Mouse (Mus musculus) splenic B cell, adult 2 months (primary cell): Measurements from ENCODE around the gene Gm5108.

Experiments
- DNase-seq: peaks from one replicate; pipeline ENCODE4 v3.0.0-alpha.2; 2011; ENCODE audit warnings: low read depth, low spot score
- H3K27me3 ChIP-seq: 2 replicates; pipeline ENCODE4 v1.6.1; 2012; ENCODE audit warnings: mild to moderate bottlenecking, low read length, moderate library complexity, mixed read lengths; ENCODE audit not compliant: control insufficient read depth, poor library complexity, insufficient read depth, severe bottlenecking
- H3K36me3 ChIP-seq: 2 replicates; pipeline ENCODE4 v1.6.1; 2012; ENCODE audit warnings: mild to moderate bottlenecking, low read length, moderate library complexity, mixed read lengths; ENCODE audit not compliant: control insufficient read depth, poor library complexity, insufficient read depth, severe bottlenecking

Gm5108 gene

GRCm38 (mm10) chr5:67941369-67941768, at the start of gene Gm5108:
TSS of gene Gm5108 (plus strand) at chr5:67941669.
- Histone ChIP-seq H3K36me3 (no peaks in the 10 kb centered on the region), H3K27me3 (no peaks in the 10 kb centered on the region)
- DNase-seq: no peak

GRCm38 (mm10) chr5:67898921-67899320, 42.5 kb upstream of the Gm5108 start:
- DNase-seq: no peak
- H3K27me3 ChIP-seq: no peaks in the 10 kb centered on the region
- no peaks in the 10 kb centered on the region for H3K36me3 ChIP-seq

GRCm38 (mm10) chr5:67904555-67904954, 36.9 kb upstream of the Gm5108 start:
- DNase-seq: no peak
- H3K27me3 ChIP-seq: no peaks in the 10 kb centered on the region
- H3K36me3 ChIP-seq: no peaks in the 10 kb centered on the region

- DNase-seq: no peak
- Histone ChIP-seq H3K27me3 (no peaks in the 10 kb centered on the region), H3K36me3 (no peaks in the 10 kb centered on the region)
Measured at GRCm38 (mm10) chr5:67930584-67930983, 10.9 kb upstream of the Gm5108 start.

DNA sequence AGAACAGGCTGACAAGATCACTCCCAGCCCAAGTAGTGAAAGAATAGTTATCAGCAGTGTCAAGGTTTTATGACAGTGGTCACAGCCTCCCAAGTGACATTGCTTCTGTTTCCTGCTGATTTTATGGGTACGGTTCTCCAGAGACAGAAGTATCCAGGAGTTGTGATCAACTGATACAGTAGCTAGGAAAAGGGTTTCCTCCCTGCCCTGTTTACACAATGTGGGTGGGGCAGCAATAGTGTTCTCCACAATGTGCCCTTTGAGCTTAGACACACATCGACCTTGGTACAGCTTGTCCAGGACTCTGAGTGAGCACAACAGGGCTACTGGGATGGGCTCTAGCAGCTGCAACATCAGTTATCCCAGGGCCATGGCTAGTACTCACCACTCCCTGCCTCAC, 9.8 kb upstream of the Gm5108 start:
- Histone ChIP-seq H3K27me3 (no peaks in the 10 kb centered on the region), H3K36me3 (no peaks in the 10 kb centered on the region)
- DNase-seq: no peak

- H3K36me3 ChIP-seq: no peaks in the 10 kb centered on the region
- no peaks in the 10 kb centered on the region for H3K27me3 ChIP-seq
- no peak for DNase-seq
Measured at GRCm38 (mm10) chr5:67943199-67943598, 1.7 kb downstream of the Gm5108 start.

DNA sequence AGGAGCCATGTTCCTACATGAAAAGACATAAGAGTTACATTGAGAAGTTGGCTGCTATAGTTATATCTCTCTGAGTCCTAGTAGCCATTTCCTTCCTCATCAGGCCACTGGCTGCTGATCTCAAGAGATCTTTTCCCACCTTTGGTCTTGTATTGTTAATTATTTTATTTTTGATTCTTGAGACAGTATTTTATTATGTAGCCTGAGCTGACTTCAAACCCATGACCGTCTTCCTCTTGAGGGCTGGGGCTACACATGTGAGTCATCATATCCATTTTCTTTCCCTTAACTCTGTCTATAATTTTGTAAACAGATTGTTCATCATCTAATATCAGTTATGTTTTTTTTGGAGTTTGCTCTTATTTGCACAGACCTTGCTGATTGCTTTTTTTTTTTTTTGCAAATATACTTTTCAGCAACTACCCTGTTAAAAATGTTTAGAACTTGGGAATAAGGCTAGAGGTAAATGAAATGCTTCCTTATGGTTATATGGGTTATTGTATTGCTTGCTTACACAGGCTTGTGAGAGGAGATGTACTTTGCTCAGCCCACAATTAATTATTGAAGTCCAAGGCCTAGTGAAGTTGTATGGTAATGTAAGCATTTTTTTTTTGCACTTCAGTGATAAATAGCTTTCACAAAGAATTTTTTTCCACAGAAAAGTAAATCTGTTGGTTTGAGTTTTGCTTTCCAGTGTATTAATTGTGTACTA, 2.8 kb downstream of the Gm5108 start:
- no peaks in the 10 kb centered on the region for H3K27me3 ChIP-seq
- H3K36me3 ChIP-seq: no peaks in the 10 kb centered on the region
- DNase-seq: no peak

GRCm38 (mm10) chr5:67946321-67946720, 4.9 kb downstream of the Gm5108 start, which contains the start of gene Gm21905:
TSS of gene Gm21905 (minus strand) at chr5:67946421.
- Histone ChIP-seq H3K36me3 (no peaks in the 10 kb centered on the region), H3K27me3 (no peaks in the 10 kb centered on the region)
- no peak for DNase-seq

DNA sequence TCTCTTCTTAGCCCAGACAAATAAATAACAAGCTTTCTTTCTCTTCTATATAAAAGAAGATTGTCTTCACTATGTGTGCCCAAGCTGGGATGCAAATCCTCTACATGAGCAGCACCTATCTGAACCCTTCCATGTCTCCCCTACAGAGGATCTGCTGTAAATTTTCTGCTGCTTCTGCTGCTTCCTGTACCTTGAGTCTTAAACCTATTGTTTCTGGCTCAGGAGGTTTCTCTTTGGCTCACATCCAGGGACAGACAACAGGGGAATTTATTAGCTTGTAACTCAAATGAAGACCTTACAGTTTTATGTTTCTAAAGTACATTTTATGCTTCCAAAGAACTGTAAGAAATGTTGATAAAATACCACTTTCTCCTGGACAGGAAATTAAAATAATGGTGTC, 5.5 kb downstream of the Gm5108 start:
- no peak for DNase-seq
- no peaks in the 10 kb centered on the region for H3K36me3 ChIP-seq
- H3K27me3 ChIP-seq: no peaks in the 10 kb centered on the region

DNA sequence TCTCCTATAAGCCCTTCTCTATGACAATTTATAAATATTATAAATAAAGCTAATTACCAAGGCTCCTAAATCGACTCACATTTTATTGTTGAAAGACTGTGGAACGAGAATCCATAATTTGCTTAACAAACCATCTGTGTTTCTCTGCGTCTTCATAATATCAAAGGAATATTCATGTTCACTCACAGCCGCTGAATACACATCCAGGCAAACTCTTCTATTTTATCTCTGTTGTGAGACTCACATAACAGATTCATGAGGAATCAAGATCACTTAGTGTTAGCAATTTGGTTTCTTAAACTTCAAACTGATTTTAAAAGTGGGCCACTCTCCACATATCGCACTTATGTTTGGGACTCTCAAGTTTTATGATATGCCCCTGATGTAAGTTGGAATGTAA, 6.6 kb downstream of the Gm5108 start:
- no peak for DNase-seq
- H3K36me3 ChIP-seq: no peaks in the 10 kb centered on the region
- no peaks in the 10 kb centered on the region for H3K27me3 ChIP-seq

- Histone ChIP-seq H3K36me3 (no peaks in the 10 kb centered on the region), H3K27me3 (no peaks in the 10 kb centered on the region)
- DNase-seq: no peak
Measured at GRCm38 (mm10) chr5:67954097-67954496, 12.6 kb downstream of the Gm5108 start.

- Histone ChIP-seq H3K27me3 (no peaks in the 10 kb centered on the region), H3K36me3 (no peaks in the 10 kb centered on the region)
- no peak for DNase-seq
Measured at GRCm38 (mm10) chr5:67955486-67955885, 14.0 kb downstream of the Gm5108 start.

GRCm38 (mm10) chr5:67961708-67962629, 20.5 kb downstream of the Gm5108 start:
- no peaks in the 10 kb centered on the region for H3K27me3 ChIP-seq
- no peak for DNase-seq
- no peaks in the 10 kb centered on the region for H3K36me3 ChIP-seq

- H3K27me3 ChIP-seq: no peaks in the 10 kb centered on the region
- DNase-seq: no peak
Measured at GRCm38 (mm10) chr5:67969536-67969935, 28.1 kb downstream of the Gm5108 start.

GRCm38 (mm10) chr5:67981946-67982526, 40.6 kb downstream of the Gm5108 start:
- H3K36me3 ChIP-seq: no peaks in the 10 kb centered on the region
- DNase-seq: no peak
- no peaks in the 10 kb centered on the region for H3K27me3 ChIP-seq

More at GRCm38 (mm10) chr5:67969536-67969935, 28.1 kb downstream of the Gm5108 start:
- no peaks in the 10 kb centered on the region for H3K36me3 ChIP-seq
